Comparison of ENCODE assay signal across 29 mouse cellular contexts in genomic region chr1:134573932-134574315, GRCm38 (mm10). TPM values are rescaled to one million over a fixed set of nuclear protein-coding genes. Genes with fewer than 3 reads are reported as not detected.
"Had no signal": no experiment of that assay in that cellular context is flagged by ENCODE, and none has a peak within 500 bp of the region (broad histone marks: within the 10 kb centered on the region; RNA-seq: fewer than 3 reads in every experiment).

No protein-coding gene starts in this region.

- H3K27me3 ChIP-seq: limb, embryonic 12.5 days; limb, embryonic 15.5 days; lung, embryonic 15.5 days; midbrain, embryonic 12.5 days; midbrain, embryonic 15.5 days; neural tube, embryonic 12.5 days; neural tube, embryonic 15.5 days had no signal

- H3K4me2 ChIP-seq: limb, embryonic 12.5 days; limb, embryonic 15.5 days; lung, embryonic 15.5 days; midbrain, embryonic 12.5 days; midbrain, embryonic 15.5 days; neural tube, embryonic 12.5 days; neural tube, embryonic 15.5 days had no signal

- H3K9me3 ChIP-seq: limb, embryonic 12.5 days; limb, embryonic 15.5 days; lung, embryonic 15.5 days; midbrain, embryonic 12.5 days; midbrain, embryonic 15.5 days; neural tube, embryonic 12.5 days; neural tube, embryonic 15.5 days had no signal

- ATAC-seq: midbrain, embryonic 15.5 days had no signal

- H3K4me1 ChIP-seq: limb, embryonic 12.5 days; limb, embryonic 15.5 days; neural tube, embryonic 12.5 days had no signal

- H3K9ac ChIP-seq: limb, embryonic 12.5 days; limb, embryonic 15.5 days; liver, embryonic 14.5 days; lung, embryonic 15.5 days; midbrain, embryonic 12.5 days; midbrain, embryonic 15.5 days; neural tube, embryonic 12.5 days; neural tube, embryonic 15.5 days had no signal

- H3K27ac ChIP-seq: kidney, postnatal 0 days; layer of hippocampus, adult 2 months; left cerebral cortex, adult 2 months; limb, embryonic 12.5 days; limb, embryonic 15.5 days; liver, embryonic 14.5 days; lung, embryonic 15.5 days; midbrain, embryonic 12.5 days; midbrain, embryonic 15.5 days; neural tube, embryonic 12.5 days; neural tube, embryonic 15.5 days; stomach, postnatal 0 days had no signal

- DNase-seq: kidney, adult 2 months; kidney, postnatal 25 days; layer of hippocampus, postnatal 36 days; left cerebral cortex, postnatal 4 days; lung, adult 18-20 months; lung, postnatal 10 days; lung, postnatal 36 days; right cerebral cortex, adult 18-20 months; right cerebral cortex, postnatal 14 days; right cerebral cortex, postnatal 4 days; thymus, adult 2 months; thymus, postnatal 14 days; thymus, postnatal 4 days had no signal

- H3K36me3 ChIP-seq: limb, embryonic 15.5 days; lung, embryonic 15.5 days; midbrain, embryonic 12.5 days; midbrain, embryonic 15.5 days; neural tube, embryonic 12.5 days; neural tube, embryonic 15.5 days had no signal

- H3K4me3 ChIP-seq: layer of hippocampus, adult 2 months; left cerebral cortex, adult 2 months; limb, embryonic 12.5 days; limb, embryonic 15.5 days; lung, embryonic 15.5 days; midbrain, embryonic 12.5 days; midbrain, embryonic 15.5 days; neural tube, embryonic 12.5 days; neural tube, embryonic 15.5 days had no signal

RNA-seq across cellular contexts. Expression of gene Mgat4e, which starts 24.4 kb away (rescaled TPM):
- total RNA-seq: layer of hippocampus, adult 2 months; layer of hippocampus, postnatal 10 days; layer of hippocampus, postnatal 36 days; left cerebral cortex, adult 2 months; left cerebral cortex, postnatal 4 days had no signal
- polyA plus RNA-seq: kidney, embryonic 14.5 days; kidney, postnatal 0 days; large intestine, adult 2 months; limb, embryonic 12.5 days; limb, embryonic 15.5 days; liver, embryonic 14.5 days; lung, embryonic 15.5 days; midbrain, embryonic 12.5 days; midbrain, embryonic 15.5 days; neural tube, embryonic 12.5 days; neural tube, embryonic 15.5 days; stomach, embryonic 14.5 days; stomach, postnatal 0 days; thymus, adult 2 months had no signal
